Mouse (Mus musculus) right cerebral cortex, postnatal 10 days (tissue): Measurements from ENCODE around the gene Unc5cl.

ENCODE experiments used
- DNase-seq, 2 experiments: peaks; one replicate each; pipeline ENCODE4 v3.0.0; 2021; ENCODE audit warnings: low spot score in 2 of 2

Gene Unc5cl

GRCm38 (mm10) chr17:48539326-48539725 is 84.6 kb downstream of the Unc5cl start:
- DNase-seq, result no peak

DNA sequence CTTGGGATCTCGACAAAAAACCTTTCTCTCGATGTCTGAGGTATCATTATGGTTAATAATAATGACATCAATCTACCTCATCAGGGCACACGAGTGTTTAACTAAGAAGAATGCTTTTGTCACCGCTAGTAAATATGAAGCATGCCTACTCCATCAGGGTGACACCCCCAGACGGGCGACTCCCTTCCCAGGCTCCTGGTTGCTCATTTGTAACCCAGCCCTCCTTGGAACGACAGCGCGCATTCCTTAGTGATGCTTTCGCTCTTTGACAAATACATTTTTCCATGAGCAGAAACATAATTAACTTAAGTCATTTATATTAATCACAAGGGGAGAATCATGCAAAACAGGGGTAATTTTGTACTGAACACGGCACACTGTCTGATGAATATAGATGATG is 88.0 kb downstream of the Unc5cl start:
- DNase-seq, result peak in 1 of 2 experiments; percentile 49

DNA sequence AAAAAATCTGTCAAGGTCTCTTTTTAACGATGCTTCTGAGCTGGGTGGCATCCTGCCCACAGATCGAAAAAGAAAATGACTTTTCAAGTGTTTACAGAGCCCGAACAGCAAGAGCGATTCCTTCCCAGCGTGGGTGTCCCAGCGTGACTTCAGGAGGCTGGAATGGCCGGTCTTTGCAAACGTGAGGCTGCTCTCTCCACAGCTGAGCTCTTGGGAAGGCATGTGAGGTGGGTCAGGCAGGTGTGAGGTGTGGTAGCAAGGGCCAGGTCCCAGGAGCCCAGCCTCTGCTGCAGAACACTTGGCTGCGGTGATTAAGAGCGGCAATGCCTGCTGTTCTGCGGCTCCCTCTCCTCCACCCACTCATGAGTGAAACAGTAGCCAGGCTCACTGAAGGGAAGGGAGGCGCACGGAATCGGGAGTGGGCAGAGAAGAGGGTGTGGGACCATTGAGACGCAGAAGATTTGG is 88.6 kb downstream of the Unc5cl start:
- peak; percentile 81 to 90 for DNase-seq

- no peak for DNase-seq
Measured at GRCm38 (mm10) chr17:48544722-48545121, 90.0 kb downstream of the Unc5cl start.

DNA sequence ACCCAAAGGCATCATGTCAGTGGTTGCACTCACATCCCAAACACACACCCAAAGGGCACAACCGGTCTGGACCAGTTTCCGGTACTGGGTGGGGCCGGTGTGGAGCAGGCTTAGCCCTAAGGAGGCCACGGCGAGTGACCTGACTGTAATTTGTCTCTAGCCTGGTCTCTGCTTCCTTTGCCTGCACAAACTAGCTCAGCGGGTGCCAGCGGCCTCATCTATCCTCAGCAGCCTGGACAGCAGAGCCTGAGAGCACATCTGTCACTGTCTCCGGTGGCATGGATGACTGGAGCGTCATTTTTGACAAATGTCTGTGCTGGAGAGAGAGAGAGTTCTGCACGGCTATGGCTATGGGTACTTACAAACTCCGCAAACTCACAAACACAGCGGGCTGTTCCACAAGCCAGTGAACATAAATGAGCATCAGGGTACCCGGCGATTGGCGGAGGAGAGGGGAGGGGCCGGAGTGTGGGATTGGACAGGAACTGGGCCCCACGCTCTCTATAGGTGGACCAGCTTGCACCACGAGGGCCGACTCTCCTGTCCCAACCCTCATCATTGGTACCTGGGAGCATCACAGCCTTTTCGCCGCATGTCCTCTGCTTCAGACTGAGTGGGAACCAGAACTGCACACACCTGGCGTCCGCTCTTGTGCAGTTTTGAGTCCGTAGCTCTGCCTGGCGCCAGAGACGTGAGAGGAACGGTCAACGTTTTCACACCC is 90.7 kb downstream of the Unc5cl start:
- DNase-seq, result peak; percentile 65 to 70

DNA sequence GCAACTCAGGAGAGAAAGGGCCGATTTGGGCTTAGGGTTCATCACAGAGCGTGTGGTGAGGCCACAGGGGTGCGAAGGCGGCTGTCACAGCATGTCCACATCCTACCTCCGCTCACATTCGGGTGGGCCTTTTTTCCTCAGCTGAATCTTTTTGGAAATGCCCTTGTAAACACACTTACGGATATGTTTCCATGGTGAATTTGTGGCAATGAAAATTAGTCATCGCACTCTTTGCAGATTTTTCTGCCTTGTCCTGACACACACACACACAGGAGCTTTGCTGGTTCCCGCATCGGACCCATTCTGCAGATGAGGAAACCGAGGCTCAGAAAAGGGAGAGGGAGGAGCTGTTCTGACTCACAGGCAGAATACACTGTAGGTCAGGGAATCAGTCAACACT is 91.3 kb downstream of the Unc5cl start:
- DNase-seq, result no peak

DNA sequence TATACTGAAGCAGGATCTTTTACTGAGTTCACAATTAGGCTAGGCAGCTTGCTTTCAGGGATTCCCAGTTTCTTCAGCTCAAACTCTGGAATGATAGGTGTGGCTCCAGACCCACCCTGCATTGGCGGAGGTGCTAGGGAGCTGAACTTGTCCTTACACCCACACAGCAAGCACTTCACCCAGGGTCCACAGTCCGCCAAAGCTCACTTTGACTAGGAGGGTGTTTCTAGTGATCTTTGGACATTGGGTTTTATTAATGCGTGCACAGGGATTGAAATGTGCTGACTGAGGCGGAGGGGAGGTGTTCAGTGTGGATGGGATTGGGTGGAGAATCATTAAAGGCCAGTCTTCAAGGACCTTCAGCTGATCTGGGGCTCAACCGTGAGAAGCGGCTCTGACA is 93.0 kb downstream of the Unc5cl start:
- DNase-seq, result no peak

- no peak for DNase-seq
Measured at GRCm38 (mm10) chr17:48551788-48552531, 97.3 kb downstream of the Unc5cl start.

GRCm38 (mm10) chr17:48552532-48552915 is 97.8 kb downstream of the Unc5cl start:
- DNase-seq, result no peak

DNA sequence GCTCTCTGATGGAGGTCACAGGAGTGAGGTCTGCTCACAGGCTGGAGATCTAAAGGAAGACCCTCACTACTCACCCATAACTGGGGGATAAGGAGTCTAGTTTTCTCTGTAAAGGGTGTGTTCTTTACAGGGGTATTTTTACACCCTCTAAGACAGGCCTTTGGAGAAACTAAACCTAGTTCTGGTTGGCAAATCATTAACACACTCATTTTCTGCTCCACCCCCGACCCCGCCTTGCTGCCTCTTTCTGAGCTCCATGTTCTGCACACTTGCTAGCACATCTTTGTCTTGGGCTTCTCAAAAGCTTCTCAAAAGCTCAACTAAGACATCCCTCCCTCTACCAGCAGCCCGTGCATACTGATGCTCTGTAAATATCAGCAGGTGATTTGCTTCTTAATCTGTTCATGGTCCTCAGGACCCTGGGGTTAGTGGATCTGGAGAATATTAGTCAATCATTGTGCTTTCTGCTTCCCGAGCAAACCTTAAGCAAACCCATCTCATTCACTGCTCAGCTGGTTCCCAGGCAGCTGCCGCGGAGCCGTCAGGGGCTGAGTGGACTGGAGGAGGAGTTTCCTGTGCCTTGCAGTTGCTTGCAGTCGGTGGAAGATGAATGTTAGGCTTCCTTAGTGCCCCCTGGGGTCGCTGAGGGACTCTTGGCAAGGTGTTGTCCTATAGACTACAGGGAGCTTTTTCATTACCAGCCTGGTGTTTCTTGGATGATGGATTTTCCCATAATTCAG is 101.7 kb downstream of the Unc5cl start:
- DNase-seq, result no peak

DNA sequence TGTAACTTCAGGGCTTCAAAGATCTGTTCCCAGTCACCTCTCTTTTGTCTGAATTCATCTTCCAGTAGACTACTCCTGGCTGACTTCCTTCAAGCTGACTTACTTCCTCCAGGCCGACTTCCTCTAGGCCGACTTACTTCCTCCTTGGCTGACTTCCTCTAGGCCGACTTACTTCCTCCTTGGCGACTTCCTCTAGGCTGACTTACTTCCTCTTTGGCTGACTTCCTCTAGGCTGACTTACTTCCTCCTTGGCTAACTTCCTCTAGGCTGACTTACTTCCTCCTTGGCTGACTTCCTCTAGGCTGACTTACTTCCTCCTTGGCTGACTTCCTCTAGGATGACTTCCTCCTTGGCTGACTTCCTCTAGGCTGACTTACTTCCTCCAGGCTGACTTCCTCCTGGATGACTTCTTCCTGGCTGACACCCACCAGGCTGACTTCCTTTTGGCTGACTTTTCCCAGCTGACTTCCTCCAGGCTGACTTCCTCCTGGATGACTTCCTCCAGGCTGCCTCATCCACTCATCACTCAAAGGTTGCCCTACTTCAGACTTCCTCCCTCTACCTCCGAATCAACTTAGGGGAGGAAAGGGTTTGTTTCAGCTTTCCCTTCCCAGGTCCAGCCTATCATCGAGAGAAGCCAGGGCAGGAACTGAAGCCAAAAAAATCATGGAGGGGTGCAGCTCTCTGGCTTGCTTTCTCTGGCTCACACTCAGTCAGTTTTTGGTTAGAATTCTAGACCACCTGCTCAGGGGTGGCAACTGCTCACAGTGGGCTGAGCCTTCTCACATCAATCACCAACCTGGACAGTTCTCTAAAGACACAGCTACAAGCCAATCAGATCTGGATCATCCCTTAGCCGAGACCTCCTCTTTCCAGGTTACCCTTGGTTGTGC is 103.4 kb downstream of the Unc5cl start:
- DNase-seq, result no peak

- DNase-seq, result no peak
Measured at GRCm38 (mm10) chr17:48564931-48565330, 110.2 kb downstream of the Unc5cl start.

GRCm38 (mm10) chr17:48569656-48570055 is 115.0 kb downstream of the Unc5cl start:
- DNase-seq, result no peak

- DNase-seq, result peak in 1 of 2 experiments; percentile 2
Measured at GRCm38 (mm10) chr17:48581153-48581552, 126.5 kb downstream of the Unc5cl start.

GRCm38 (mm10) chr17:48582486-48582990 is 127.8 kb downstream of the Unc5cl start:
- peak in 1 of 2 experiments; percentile 12 for DNase-seq

DNA sequence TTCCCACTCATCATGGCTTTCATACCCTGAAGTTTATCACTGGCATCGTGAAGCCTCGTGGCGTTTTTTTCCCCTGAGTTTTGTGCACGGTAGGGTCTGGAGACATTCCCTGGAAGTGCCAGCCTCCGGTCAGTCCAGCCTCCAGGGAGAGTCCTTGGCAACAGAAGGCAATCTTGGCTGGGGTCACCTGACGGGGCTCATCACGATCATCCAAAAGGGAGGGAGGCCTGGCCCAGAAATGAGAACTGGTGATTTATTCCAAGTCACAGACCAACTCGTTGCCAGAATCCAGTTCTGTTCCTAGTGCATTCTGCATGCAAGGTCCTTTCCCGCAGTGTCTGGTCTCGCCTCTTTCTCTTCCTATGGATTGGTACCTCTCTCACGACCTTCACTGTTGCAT is 128.7 kb downstream of the Unc5cl start:
- DNase-seq, result peak in 1 of 2 experiments; percentile 19

DNA sequence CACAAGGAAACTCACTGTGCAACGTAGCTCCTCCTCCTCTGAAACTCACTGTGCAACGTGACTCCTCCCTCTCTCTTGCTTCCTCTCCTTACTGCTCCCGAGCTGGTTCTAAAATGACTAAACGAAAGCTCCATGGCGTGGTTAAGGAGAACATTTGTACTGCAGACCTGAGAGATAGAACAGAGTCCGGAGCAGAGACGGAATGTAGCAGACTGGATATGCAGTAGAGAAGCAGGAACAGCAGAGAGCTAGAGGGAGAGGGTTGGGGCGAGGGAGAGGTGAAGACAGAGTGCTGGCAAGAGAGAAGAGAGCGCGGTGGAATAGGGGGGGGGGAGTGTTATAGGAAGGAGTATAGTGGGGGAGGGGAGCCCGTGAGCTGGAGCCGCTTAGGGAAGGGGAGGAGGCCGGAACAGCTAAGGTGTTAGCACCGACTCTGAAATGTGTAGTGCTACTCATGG is 131.2 kb downstream of the Unc5cl start:
- DNase-seq, result no peak

DNA sequence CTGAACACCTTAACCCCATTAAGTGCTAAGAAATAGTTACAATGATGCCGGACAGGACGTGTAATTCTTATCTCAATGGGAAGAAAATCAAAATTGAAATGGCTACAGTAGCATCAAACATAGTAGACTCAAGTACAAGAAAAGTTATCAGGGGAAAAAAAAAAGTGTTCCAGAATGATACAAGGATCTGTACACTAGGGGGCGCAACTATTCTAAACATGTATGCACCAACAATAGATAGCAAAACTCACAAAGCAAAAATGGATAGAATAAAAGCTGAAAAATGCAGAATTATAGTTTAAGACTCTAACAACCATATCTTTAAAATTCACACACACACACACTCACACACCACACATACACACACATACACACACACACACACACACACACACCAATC is 134.0 kb downstream of the Unc5cl start:
- DNase-seq, result no peak
